Mouse (Mus musculus): ENCODE results near the gene Ldlrap1. TPM values are rescaled to one million over a fixed set of nuclear protein-coding genes. Genes with fewer than 3 reads are reported as not detected.
A peak's percentile ranks its signal among the peaks of the same experiment; 100 is the strongest.

Gene Ldlrap1
- total and polyA plus RNA-seq, 2 experiments from 2014 or later, result 9.4 to 12.3 TPM

DNA sequence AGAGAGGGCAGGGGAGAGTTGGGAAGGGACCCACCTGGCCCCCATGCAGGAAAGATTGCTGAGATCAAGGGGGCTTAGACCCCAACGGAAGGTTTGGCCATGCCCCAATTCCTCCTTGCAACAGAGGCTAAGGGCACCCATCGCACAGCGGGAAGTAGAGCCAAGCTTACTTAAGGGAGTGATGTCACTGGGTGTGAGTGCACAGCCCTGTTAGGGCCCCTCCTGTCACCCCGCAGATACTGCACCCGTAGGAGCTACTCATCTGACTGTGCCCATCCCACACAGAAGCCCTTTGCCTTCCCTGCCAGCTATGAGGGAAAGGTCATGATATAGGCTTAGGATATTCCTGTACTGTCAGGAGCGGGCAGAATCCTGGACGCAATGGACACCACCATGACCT is 8.3 kb downstream of the Ldlrap1 start:
- ATAC-seq (ENCODE audit: insufficient read depth, low read depth) (no peak), DNase-seq (ENCODE audit: low spot score) (no peak)
- H3K9me3 ChIP-seq (replicated peaks; ENCODE audit: control insufficient read depth, low read length), result no peaks in the 10 kb centered on the region
- peaks cover 50% of the 10 kb centered on the region for H3K4me1 ChIP-seq (ENCODE audit: control insufficient read depth, insufficient read depth)
- 82% methylated on average over 7 of the region's 7 CpGs for WGBS
- H3K36me3 ChIP-seq (replicated peaks; ENCODE audit: control insufficient read depth, insufficient read depth, low read length), result 0 out of 2 replicates have a peak, but pooled peaks cover 4% of the 10 kb centered on the region
- H3K4me2 ChIP-seq (ENCODE audit: low read depth, low read length), result no peak overlapping the region
- H3K27ac ChIP-seq (ENCODE audit: low read depth), result 0 out of 2 replicates have a peak overlapping the region, but pooled peaks have one; percentile 37
- TF ChIP-seq EP300 (IDR thresholded peaks at IDR 0.05; ENCODE audit: low read depth) (no peak), CTCF (IDR thresholded peaks at IDR 0.05; ENCODE audit: low read depth) (no peak)
- no peak overlapping the region for H3K4me3 ChIP-seq (ENCODE audit: low read depth, low read length)
- no peaks in the 10 kb centered on the region for H3K27me3 ChIP-seq (ENCODE audit: control insufficient read depth, insufficient read depth, low read length)
- H3K9ac ChIP-seq (replicated peaks; ENCODE audit: low read depth, low read length), result no peak overlapping the region

- ATAC-seq (ENCODE audit: insufficient read depth, low read depth), result no peak
- Histone ChIP-seq H3K9ac (replicated peaks; ENCODE audit: low read depth, low read length) (no peak overlapping the region), H3K27me3 (ENCODE audit: control insufficient read depth, insufficient read depth, low read length) (no peaks in the 10 kb centered on the region), H3K27ac (ENCODE audit: low read depth) (no peak overlapping the region), H3K36me3 (replicated peaks; ENCODE audit: control insufficient read depth, insufficient read depth, low read length) (0 out of 2 replicates have a peak, but pooled peaks cover 7% of the 10 kb centered on the region), H3K4me1 (ENCODE audit: control insufficient read depth, insufficient read depth) (peaks cover 44% of the 10 kb centered on the region), H3K9me3 (replicated peaks; ENCODE audit: control insufficient read depth, low read length) (no peaks in the 10 kb centered on the region), H3K4me2 (ENCODE audit: low read depth, low read length) (no peak overlapping the region), H3K4me3 (ENCODE audit: low read depth, low read length) (no peak overlapping the region)
- WGBS, result 87% methylated on average over 14 of the region's 14 CpGs
- TF ChIP-seq CTCF (IDR thresholded peaks at IDR 0.05; ENCODE audit: low read depth), result no peak
- no peak for TF ChIP-seq EP300 (IDR thresholded peaks at IDR 0.05; ENCODE audit: low read depth)
- DNase-seq (ENCODE audit: low spot score), result no peak
These were observed 8.9 kb downstream of the Ldlrap1 start for GRCm38 (mm10) chr4:134758922-134759321.

GRCm38 (mm10) chr4:134758367-134758766 is 9.5 kb downstream of the Ldlrap1 start:
- DNase-seq (ENCODE audit: low spot score) (no peak), ATAC-seq (ENCODE audit: insufficient read depth, low read depth) (no peak)
- WGBS, result 69% methylated on average over 4 of the region's 4 CpGs
- TF ChIP-seq EP300 (IDR thresholded peaks at IDR 0.05; ENCODE audit: low read depth), result no peak
- TF ChIP-seq CTCF (IDR thresholded peaks at IDR 0.05; ENCODE audit: low read depth), result no peak
- Histone ChIP-seq H3K36me3 (replicated peaks; ENCODE audit: control insufficient read depth, insufficient read depth, low read length) (0 out of 2 replicates have a peak, but pooled peaks cover 7% of the 10 kb centered on the region), H3K4me1 (ENCODE audit: control insufficient read depth, insufficient read depth) (peaks cover 41% of the 10 kb centered on the region), H3K9me3 (replicated peaks; ENCODE audit: control insufficient read depth, low read length) (no peaks in the 10 kb centered on the region), H3K27ac (ENCODE audit: low read depth) (0 out of 2 replicates have a peak overlapping the region, but pooled peaks have one; percentile 22), H3K4me2 (ENCODE audit: low read depth, low read length) (no peak overlapping the region), H3K4me3 (ENCODE audit: low read depth, low read length) (no peak overlapping the region), H3K9ac (replicated peaks; ENCODE audit: low read depth, low read length) (no peak overlapping the region), H3K27me3 (ENCODE audit: control insufficient read depth, insufficient read depth, low read length) (no peaks in the 10 kb centered on the region)

- Histone ChIP-seq H3K9me3 (replicated peaks; ENCODE audit: control insufficient read depth, low read length) (no peaks in the 10 kb centered on the region), H3K9ac (replicated peaks; ENCODE audit: low read depth, low read length) (no peak overlapping the region), H3K36me3 (replicated peaks; ENCODE audit: control insufficient read depth, insufficient read depth, low read length) (peaks cover 7% of the 10 kb centered on the region; the same call in 1 of the 2 replicates), H3K4me3 (ENCODE audit: low read depth, low read length) (no peak overlapping the region), H3K4me2 (ENCODE audit: low read depth, low read length) (no peak overlapping the region), H3K27ac (ENCODE audit: low read depth) (no peak overlapping the region), H3K4me1 (ENCODE audit: control insufficient read depth, insufficient read depth) (peaks cover 40% of the 10 kb centered on the region), H3K27me3 (ENCODE audit: control insufficient read depth, insufficient read depth, low read length) (no peaks in the 10 kb centered on the region)
- whole genome bisulfite sequencing, result 79% methylated on average over 7 of the region's 7 CpGs
- ATAC-seq (ENCODE audit: insufficient read depth, low read depth) (no peak), DNase-seq (ENCODE audit: low spot score) (no peak)
- TF ChIP-seq CTCF (IDR thresholded peaks at IDR 0.05; ENCODE audit: low read depth) (no peak), EP300 (IDR thresholded peaks at IDR 0.05; ENCODE audit: low read depth) (no peak)
These were observed 10.9 kb downstream of the Ldlrap1 start for GRCm38 (mm10) chr4:134756953-134757352.

DNA sequence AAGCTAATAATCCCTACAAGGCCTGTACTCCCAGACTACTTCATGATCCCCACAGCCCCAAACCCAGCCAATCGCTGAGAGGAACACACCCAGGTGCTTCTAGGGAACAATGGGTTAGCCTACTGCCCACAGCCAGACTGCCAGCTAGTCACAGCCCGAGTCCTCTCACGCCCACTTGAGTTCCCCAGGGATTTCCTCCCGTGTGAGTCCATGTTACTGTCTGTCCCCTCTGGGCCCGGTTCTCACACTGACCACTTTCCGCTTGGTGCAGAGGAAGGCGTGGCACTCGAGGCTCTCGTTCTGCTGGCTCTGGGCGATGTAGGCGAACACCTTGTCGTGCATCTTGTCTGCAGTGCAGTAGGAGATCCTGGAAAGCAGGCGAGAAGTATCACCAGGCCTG is 12.9 kb downstream of the Ldlrap1 start:
- WGBS, result 70% methylated on average over 13 of the region's 13 CpGs

DNA sequence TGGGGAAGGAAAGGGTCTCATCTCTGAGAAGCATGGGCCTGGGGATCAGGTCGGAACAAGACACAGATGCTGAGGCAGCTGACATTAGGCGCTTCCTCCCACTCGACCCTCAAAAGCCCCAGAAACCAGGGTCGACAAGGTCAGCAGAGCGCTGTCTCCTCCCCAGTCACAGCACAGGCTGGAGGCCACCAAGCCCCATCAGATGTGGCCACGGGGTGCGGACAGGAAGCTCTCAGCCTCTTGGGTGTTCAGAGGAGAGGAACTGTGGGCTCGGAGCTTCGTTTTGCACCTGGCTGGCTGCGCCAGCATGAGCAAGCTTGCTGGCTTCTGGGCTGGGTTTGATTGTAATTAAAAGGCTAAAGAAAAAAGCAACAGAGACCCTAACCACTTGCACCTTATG is 13.5 kb downstream of the Ldlrap1 start:
- Histone ChIP-seq H3K27me3 (ENCODE audit: control insufficient read depth, insufficient read depth, low read length) (no peaks in the 10 kb centered on the region), H3K4me3 (ENCODE audit: low read depth, low read length) (no peak overlapping the region), H3K9ac (replicated peaks; ENCODE audit: low read depth, low read length) (0 out of 2 replicates have a peak overlapping the region, but pooled peaks have one; percentile 16), H3K4me2 (ENCODE audit: low read depth, low read length) (no peak overlapping the region), H3K4me1 (ENCODE audit: control insufficient read depth, insufficient read depth) (peaks cover 21% of the 10 kb centered on the region), H3K9me3 (replicated peaks; ENCODE audit: control insufficient read depth, low read length) (no peaks in the 10 kb centered on the region), H3K36me3 (replicated peaks; ENCODE audit: control insufficient read depth, insufficient read depth, low read length) (peaks cover 16% of the 10 kb centered on the region), H3K27ac (ENCODE audit: low read depth) (peak overlapping the region; percentile 44; the same call in 1 of the 2 replicates)
- ATAC-seq (ENCODE audit: insufficient read depth, low read depth), result no peak
- WGBS, result 47% methylated on average over 10 of the region's 10 CpGs
- DNase-seq (ENCODE audit: low spot score), result no peak
- no peak for TF ChIP-seq CTCF (IDR thresholded peaks at IDR 0.05; ENCODE audit: low read depth)
- TF ChIP-seq EP300 (IDR thresholded peaks at IDR 0.05; ENCODE audit: low read depth), result no peak

More for the DNA sequence above, 12.9 kb downstream of the Ldlrap1 start:
- TF ChIP-seq EP300 (IDR thresholded peaks at IDR 0.05; ENCODE audit: low read depth) (no peak), CTCF (IDR thresholded peaks at IDR 0.05; ENCODE audit: low read depth) (no peak)
- H3K4me3 ChIP-seq (ENCODE audit: low read depth, low read length), result no peak overlapping the region
- no peaks in the 10 kb centered on the region for H3K9me3 ChIP-seq (replicated peaks; ENCODE audit: control insufficient read depth, low read length)
- H3K27ac ChIP-seq (ENCODE audit: low read depth), result no peak overlapping the region
- no peak for DNase-seq (ENCODE audit: low spot score)
- H3K27me3 ChIP-seq (ENCODE audit: control insufficient read depth, insufficient read depth, low read length), result no peaks in the 10 kb centered on the region
- H3K4me2 ChIP-seq (ENCODE audit: low read depth, low read length), result no peak overlapping the region
- H3K4me1 ChIP-seq (ENCODE audit: control insufficient read depth, insufficient read depth), result peaks cover 26% of the 10 kb centered on the region
- ATAC-seq (ENCODE audit: insufficient read depth, low read depth), result no peak
- 0 out of 2 replicates have a peak overlapping the region, but pooled peaks have one; percentile 16 for H3K9ac ChIP-seq (replicated peaks; ENCODE audit: low read depth, low read length)
- peaks cover 11% of the 10 kb centered on the region; the same call in 1 of the 2 replicates for H3K36me3 ChIP-seq (replicated peaks; ENCODE audit: control insufficient read depth, insufficient read depth, low read length)

Data from heart, postnatal 0 days (tissue).